Mouse (Mus musculus) heart, embryonic 12.5 days (tissue): ENCODE measurements at regions not wholly inside any gene's neighbourhood (a gene's known extent, or its start where the extent isn't known, plus 50 kb on each side); places are given as distances from the start of the nearest gene placed in this dataset.

Experiments used
- ATAC-seq: fragments of 200-750 bp; cut with Nextera tagmentation; 2 replicates; pipeline ENCODE4 v1.8.0; 2017; ENCODE audit warnings: moderate TSS enrichment, moderate library complexity; ENCODE audit not compliant: insufficient number of reproducible peaks, low FRiP score
- H3K27ac ChIP-seq: fragments of 300-500 bp; sonication (generic); 2 replicates; pipeline ENCODE4 v1.5.1; 2016; ENCODE audit warnings: mild to moderate bottlenecking, moderate library complexity; ENCODE audit not compliant: poor library complexity, severe bottlenecking
- H3K27me3 ChIP-seq: fragments of 300-500 bp; sonication (generic); replicated peaks from 2 replicates; pipeline ENCODE4 v1.6.1; 2016; ENCODE audit warnings: mild to moderate bottlenecking, moderate library complexity
- H3K36me3 ChIP-seq: fragments of 300-500 bp; sonication (generic); 2 replicates; pipeline ENCODE4 v1.6.1; 2016; ENCODE audit warnings: mild to moderate bottlenecking, moderate library complexity
- H3K4me1 ChIP-seq: fragments of 300-500 bp; sonication (generic); replicated peaks from 2 replicates; pipeline ENCODE4 v1.6.1; 2016; ENCODE audit warnings: mild to moderate bottlenecking
- H3K4me2 ChIP-seq: fragments of 300-500 bp; sonication (generic); 2 replicates; pipeline ENCODE4 v1.6.1; 2016; ENCODE audit warnings: mild to moderate bottlenecking, moderate library complexity
- H3K4me3 ChIP-seq: fragments of 300-500 bp; sonication (generic); 2 replicates; pipeline ENCODE4 v1.5.1; 2016; ENCODE audit warnings: mild to moderate bottlenecking
- H3K9ac ChIP-seq: fragments of 300-500 bp; sonication (generic); 2 replicates; pipeline ENCODE4 v1.6.1; 2016; ENCODE audit warnings: mild to moderate bottlenecking, moderate library complexity
- H3K9me3 ChIP-seq: fragments of 300-500 bp; sonication (generic); replicated peaks from 2 replicates; pipeline ENCODE4 v1.6.1; 2016; ENCODE audit warnings: mild to moderate bottlenecking, moderate library complexity
- WGBS: fragments of 180-500 bp; shearing (Covaris S2); methylation state at CpG from one replicate; pipeline ENCODE4 v1.1.7; 2016; 5-methylcytosine and 5-hydroxymethylcytosine counted together

- H3K4me1 ChIP-seq: peaks cover 5% of the 10 kb centered on the region
- no peak overlapping the region for H3K9ac ChIP-seq
- no peak overlapping the region for H3K4me3 ChIP-seq
- no peak for ATAC-seq
- no peaks in the 10 kb centered on the region for H3K9me3 ChIP-seq
- no peak overlapping the region for H3K4me2 ChIP-seq
- no peaks in the 10 kb centered on the region for H3K36me3 ChIP-seq
- 63% methylated on average over 1 of the region's 1 CpGs for WGBS
- no peak overlapping the region for H3K27ac ChIP-seq
- H3K27me3 ChIP-seq: no peaks in the 10 kb centered on the region
These were observed 129.8 kb downstream of the En1 start for GRCm38 (mm10) chr1:120732003-120732402.

- Histone ChIP-seq H3K4me1 (peaks cover 5% of the 10 kb centered on the region), H3K27ac (no peak overlapping the region), H3K36me3 (no peaks in the 10 kb centered on the region), H3K9me3 (no peaks in the 10 kb centered on the region), H3K9ac (no peak overlapping the region), H3K4me3 (no peak overlapping the region), H3K4me2 (no peak overlapping the region), H3K27me3 (no peaks in the 10 kb centered on the region)
- no peak for ATAC-seq
- 82% methylated on average over 5 of the region's 5 CpGs for WGBS
These were observed 131.5 kb downstream of the En1 start for GRCm38 (mm10) chr1:120733683-120734082.

DNA sequence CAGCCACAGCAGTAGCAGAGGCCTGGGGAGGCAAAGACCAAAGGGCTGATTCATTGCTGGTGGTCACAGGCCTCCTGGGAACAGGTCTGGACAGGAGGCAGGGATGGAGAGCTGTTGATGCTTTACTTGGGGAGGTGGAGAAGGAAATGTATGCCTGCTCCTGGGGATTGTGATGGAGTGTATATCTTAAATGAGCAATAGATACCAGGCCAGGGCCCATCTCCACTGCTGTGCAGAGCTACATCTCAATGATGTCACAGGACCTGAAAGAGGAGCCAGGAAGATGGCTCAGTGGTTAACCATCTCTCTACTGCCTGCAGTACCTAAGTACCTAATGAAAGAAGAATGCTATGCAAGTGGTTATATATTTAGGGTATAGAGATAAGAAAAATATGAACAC is 132.6 kb downstream of the En1 start:
- H3K27me3 ChIP-seq: no peaks in the 10 kb centered on the region
- no peak overlapping the region for H3K9ac ChIP-seq
- no peaks in the 10 kb centered on the region for H3K9me3 ChIP-seq
- peaks cover 8% of the 10 kb centered on the region for H3K4me1 ChIP-seq
- no peak overlapping the region for H3K27ac ChIP-seq
- no peak for ATAC-seq
- H3K4me2 ChIP-seq: no peak overlapping the region
- H3K4me3 ChIP-seq: no peak overlapping the region
- no peaks in the 10 kb centered on the region for H3K36me3 ChIP-seq

DNA sequence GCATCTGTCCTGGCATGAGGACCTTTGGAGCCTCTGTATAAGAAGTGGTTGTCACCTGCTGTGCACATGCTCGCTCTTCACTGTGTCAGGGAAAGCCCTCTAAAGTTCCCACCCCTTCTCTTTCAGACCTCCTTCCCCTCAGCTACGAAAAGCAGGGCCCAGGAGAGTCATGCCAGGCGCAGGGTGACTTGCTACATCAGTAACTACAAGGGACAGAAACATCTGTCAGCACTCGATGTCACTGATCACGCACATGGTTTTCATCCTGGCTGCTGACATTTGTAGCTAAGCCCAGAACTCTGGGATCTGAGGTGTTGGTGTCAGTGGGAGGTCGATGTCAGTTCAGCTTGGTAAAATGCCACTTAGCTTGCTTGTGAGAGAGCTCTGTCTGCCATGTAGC is 137.3 kb downstream of the En1 start:
- H3K9ac ChIP-seq: no peak overlapping the region
- no peaks in the 10 kb centered on the region for H3K9me3 ChIP-seq
- H3K4me1 ChIP-seq: peaks cover 15% of the 10 kb centered on the region
- no peak overlapping the region for H3K27ac ChIP-seq
- 0 out of 2 replicates have a peak, but pooled peaks have one; percentile 59 for ATAC-seq
- no peak overlapping the region for H3K4me3 ChIP-seq
- H3K27me3 ChIP-seq: no peaks in the 10 kb centered on the region
- no peak overlapping the region for H3K4me2 ChIP-seq
- 15% methylated on average over 6 of the region's 6 CpGs for WGBS
- H3K36me3 ChIP-seq: no peaks in the 10 kb centered on the region

GRCm38 (mm10) chr1:120741091-120741740 is 139.0 kb downstream of the En1 start:
- H3K4me1 ChIP-seq: peaks cover 10% of the 10 kb centered on the region; the same call in 1 of the 2 replicates
- no peaks in the 10 kb centered on the region for H3K27me3 ChIP-seq
- no peaks in the 10 kb centered on the region for H3K9me3 ChIP-seq
- H3K36me3 ChIP-seq: no peaks in the 10 kb centered on the region
- H3K4me2 ChIP-seq: no peak overlapping the region
- H3K4me3 ChIP-seq: no peak overlapping the region
- H3K27ac ChIP-seq: no peak overlapping the region
- no peak; the same call in 1 of the 2 replicates for ATAC-seq
- no peak overlapping the region for H3K9ac ChIP-seq
- 76% methylated on average over 16 of the region's 16 CpGs for WGBS

DNA sequence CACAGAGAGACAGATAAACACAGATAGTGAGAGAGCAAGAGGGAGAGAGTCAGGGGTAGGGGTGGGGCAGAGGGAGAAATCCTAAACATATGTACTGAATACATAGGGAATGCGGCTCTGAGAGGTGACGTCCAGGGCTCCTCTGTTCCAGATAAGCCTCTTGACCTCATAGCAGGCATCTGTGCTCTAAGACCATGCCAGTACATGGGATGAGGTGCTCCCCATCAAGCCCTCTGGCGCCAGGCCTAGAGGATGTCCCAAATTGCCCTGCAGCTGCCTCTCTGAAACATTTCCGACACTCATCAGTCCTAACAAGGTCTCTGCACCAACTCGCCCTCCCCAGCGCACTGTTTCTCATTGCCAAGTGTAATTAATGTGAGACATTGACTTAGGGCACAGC is 146.7 kb downstream of the En1 start:
- H3K36me3 ChIP-seq: no peaks in the 10 kb centered on the region
- no peaks in the 10 kb centered on the region for H3K4me1 ChIP-seq
- no peak overlapping the region for H3K4me3 ChIP-seq
- no peaks in the 10 kb centered on the region for H3K9me3 ChIP-seq
- ATAC-seq: no peak
- H3K9ac ChIP-seq: no peak overlapping the region
- 55% methylated on average over 6 of the region's 6 CpGs for WGBS
- H3K27ac ChIP-seq: no peak overlapping the region
- H3K4me2 ChIP-seq: no peak overlapping the region
- no peaks in the 10 kb centered on the region for H3K27me3 ChIP-seq

- ATAC-seq: no peak
- Histone ChIP-seq H3K27ac (no peak overlapping the region), H3K4me1 (peaks cover 17% of the 10 kb centered on the region), H3K4me3 (no peak overlapping the region), H3K36me3 (no peaks in the 10 kb centered on the region), H3K27me3 (no peaks in the 10 kb centered on the region), H3K9me3 (no peaks in the 10 kb centered on the region), H3K9ac (no peak overlapping the region), H3K4me2 (no peak overlapping the region)
- 97% methylated on average over 1 of the region's 1 CpGs for WGBS
These were observed 151.2 kb downstream of the En1 start for GRCm38 (mm10) chr1:120753406-120753805.

DNA sequence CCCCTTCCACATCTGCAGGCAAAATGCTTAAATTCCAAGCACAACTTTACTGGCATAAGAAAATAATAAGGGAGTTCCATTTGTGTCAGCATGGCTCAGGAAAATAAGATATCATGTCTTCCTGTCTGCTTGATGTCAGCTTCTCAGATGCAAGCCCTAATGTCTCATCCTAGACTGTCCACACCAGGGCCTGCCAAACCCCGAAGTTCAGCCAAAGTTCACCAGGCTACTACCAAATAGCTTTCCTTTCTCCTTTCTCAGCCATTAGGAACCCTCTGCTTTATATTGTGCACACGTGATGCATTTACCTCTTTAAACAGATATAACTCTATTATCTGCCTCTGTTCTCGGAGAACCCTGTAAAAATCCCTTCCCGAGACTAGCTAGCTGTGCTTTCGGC is 152.1 kb downstream of the En1 start:
- H3K27ac ChIP-seq: no peak overlapping the region
- ATAC-seq: peak; percentile 34; the same call in 1 of the 2 replicates

GRCm38 (mm10) chr1:120757283-120757821 is 155.1 kb downstream of the En1 start:
- Histone ChIP-seq H3K9me3 (no peaks in the 10 kb centered on the region), H3K4me1 (peaks cover 25% of the 10 kb centered on the region), H3K9ac (no peak overlapping the region), H3K27me3 (no peaks in the 10 kb centered on the region), H3K4me2 (peak overlapping the region; percentile 33; the same call in 1 of the 2 replicates), H3K36me3 (no peaks in the 10 kb centered on the region), H3K27ac (peak overlapping the region; percentile 89), H3K4me3 (no peak overlapping the region)
- WGBS: 11% methylated on average over 9 of the region's 9 CpGs
- ATAC-seq: 0 out of 2 replicates have a peak, but pooled peaks have one; percentile 27

More for the DNA sequence above, 152.1 kb downstream of the En1 start:
- Histone ChIP-seq H3K4me3 (no peak overlapping the region), H3K27me3 (no peaks in the 10 kb centered on the region), H3K36me3 (no peaks in the 10 kb centered on the region), H3K4me1 (peaks cover 24% of the 10 kb centered on the region), H3K9ac (no peak overlapping the region), H3K4me2 (no peak overlapping the region), H3K9me3 (no peaks in the 10 kb centered on the region)
- whole genome bisulfite sequencing: 63% methylated on average over 5 of the region's 5 CpGs

DNA sequence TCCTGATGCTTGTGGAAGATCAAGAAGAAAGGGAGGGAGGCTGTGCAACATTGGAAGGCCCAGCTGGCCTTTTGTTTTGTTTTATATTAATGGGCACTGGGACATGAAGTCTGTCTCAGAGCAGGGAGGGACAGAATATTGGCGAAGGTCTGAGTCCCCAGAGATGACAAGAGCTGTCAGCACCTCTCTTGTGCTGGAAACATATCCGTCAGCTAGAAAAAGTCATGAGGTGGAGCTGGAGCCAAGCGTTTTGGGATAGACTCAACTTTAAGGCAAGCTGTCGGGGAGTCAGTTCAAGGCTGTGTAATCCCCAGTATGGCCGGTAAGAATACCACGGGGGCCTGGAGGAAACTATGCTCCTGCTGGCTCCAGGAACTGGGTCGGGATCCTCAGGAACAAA is 156.0 kb downstream of the En1 start:
- H3K4me3 ChIP-seq: no peak overlapping the region
- WGBS: 29% methylated on average over 7 of the region's 7 CpGs
- no peak overlapping the region for H3K9ac ChIP-seq
- peaks cover 25% of the 10 kb centered on the region for H3K4me1 ChIP-seq
- peak overlapping the region; percentile 89 for H3K27ac ChIP-seq
- H3K27me3 ChIP-seq: no peaks in the 10 kb centered on the region
- H3K9me3 ChIP-seq: no peaks in the 10 kb centered on the region
- 0 out of 2 replicates have a peak overlapping the region, but pooled peaks have one; percentile 33 for H3K4me2 ChIP-seq
- ATAC-seq: peak; percentile 59; the same call in 1 of the 2 replicates
- no peaks in the 10 kb centered on the region for H3K36me3 ChIP-seq

DNA sequence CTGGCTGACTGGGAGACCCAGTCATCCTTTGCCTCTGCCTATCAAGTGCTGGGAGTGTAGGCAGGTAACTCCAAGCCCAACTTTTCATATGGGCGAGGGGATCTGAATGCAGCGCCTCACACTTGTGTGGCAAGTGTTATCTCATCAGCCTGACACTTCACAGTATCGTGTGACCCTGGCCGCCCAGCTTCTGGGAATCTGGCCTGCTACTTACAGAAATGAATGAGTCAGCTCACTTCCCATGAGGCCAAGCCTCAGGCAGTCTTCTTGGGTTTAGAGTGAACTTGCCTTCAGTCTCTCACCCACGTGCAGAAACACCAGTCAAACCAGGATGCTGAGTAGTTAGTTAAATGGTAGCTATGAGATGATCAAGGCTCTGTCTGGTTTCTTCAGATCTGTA is 156.5 kb downstream of the En1 start:
- peaks cover 25% of the 10 kb centered on the region for H3K4me1 ChIP-seq
- H3K27me3 ChIP-seq: no peaks in the 10 kb centered on the region
- 15% methylated on average over 5 of the region's 5 CpGs for WGBS
- no peaks in the 10 kb centered on the region for H3K36me3 ChIP-seq
- H3K27ac ChIP-seq: peak overlapping the region; percentile 89
- no peak overlapping the region for H3K4me2 ChIP-seq
- H3K9me3 ChIP-seq: no peaks in the 10 kb centered on the region
- H3K4me3 ChIP-seq: no peak overlapping the region
- H3K9ac ChIP-seq: no peak overlapping the region
- no peak for ATAC-seq

DNA sequence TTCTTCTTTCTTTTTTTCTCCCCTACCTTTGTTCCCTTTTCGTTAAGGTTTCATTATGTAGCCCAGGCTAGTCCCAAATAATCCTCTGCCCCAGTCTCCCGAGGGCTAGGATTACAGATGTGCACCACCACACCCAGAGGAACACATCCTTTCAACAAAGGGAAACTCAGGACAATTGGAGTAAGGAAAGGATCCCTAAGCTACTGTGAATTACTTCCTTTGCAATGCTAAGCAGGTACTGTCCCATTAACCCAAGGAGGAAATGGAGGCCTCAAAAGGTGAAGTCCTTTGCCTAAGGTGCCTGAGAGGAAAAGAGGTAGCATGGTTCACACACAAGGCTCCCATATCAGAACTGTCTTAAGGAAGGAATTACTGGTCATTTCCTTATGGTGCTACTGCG is 157.2 kb downstream of the En1 start:
- WGBS: 87% methylated on average over 3 of the region's 3 CpGs
- no peaks in the 10 kb centered on the region for H3K27me3 ChIP-seq
- no peak for ATAC-seq

More for the DNA sequence above, 157.2 kb downstream of the En1 start:
- Histone ChIP-seq H3K9me3 (no peaks in the 10 kb centered on the region), H3K4me2 (no peak overlapping the region), H3K4me3 (no peak overlapping the region), H3K4me1 (peaks cover 24% of the 10 kb centered on the region), H3K9ac (no peak overlapping the region), H3K27ac (no peak overlapping the region), H3K36me3 (no peaks in the 10 kb centered on the region)
